Mouse (Mus musculus) gastrocnemius, adult 2 months (tissue): ENCODE data around the gene Plekhg2. TPM values are rescaled to one million over a fixed set of nuclear protein-coding genes. Genes with fewer than 3 reads are reported as not detected.

Experiments
- DNase-seq: peaks from one replicate; pipeline ENCODE4 v3.0.0; 2022
- H3K27ac ChIP-seq: fragments of 200-600 bp; 2 replicates; pipeline ENCODE4 v1.8.1; 2022; ENCODE audit warnings: mild to moderate bottlenecking
- H3K4me3 ChIP-seq: fragments of 200-600 bp; 2 replicates; pipeline ENCODE4 v1.8.1; 2022; ENCODE audit warnings: mild to moderate bottlenecking, moderate library complexity
- CTCF ChIP-seq: fragments of 200-600 bp; IDR thresholded peaks from 2 replicates; pipeline ENCODE4 v1.8.1; 2022; ENCODE audit warnings: antibody characterized with exemption, mild to moderate bottlenecking, moderate library complexity
- intact Hi-C: fragments of 180-260 bp; cut with DNase I; formaldehyde crosslinking; loops from one replicate; pipeline ENCODE4 v1.15.1; 2025
- total RNA-seq, 2 experiments: library from RNA; stranded (reverse); gene quantifications; 2 replicates each; pipeline ENCODE4 v1.2.3; 2021

Plekhg2 gene
- total RNA-seq, 2 experiments from 2014 or later = 4.0 to 7.5 TPM

DNA sequence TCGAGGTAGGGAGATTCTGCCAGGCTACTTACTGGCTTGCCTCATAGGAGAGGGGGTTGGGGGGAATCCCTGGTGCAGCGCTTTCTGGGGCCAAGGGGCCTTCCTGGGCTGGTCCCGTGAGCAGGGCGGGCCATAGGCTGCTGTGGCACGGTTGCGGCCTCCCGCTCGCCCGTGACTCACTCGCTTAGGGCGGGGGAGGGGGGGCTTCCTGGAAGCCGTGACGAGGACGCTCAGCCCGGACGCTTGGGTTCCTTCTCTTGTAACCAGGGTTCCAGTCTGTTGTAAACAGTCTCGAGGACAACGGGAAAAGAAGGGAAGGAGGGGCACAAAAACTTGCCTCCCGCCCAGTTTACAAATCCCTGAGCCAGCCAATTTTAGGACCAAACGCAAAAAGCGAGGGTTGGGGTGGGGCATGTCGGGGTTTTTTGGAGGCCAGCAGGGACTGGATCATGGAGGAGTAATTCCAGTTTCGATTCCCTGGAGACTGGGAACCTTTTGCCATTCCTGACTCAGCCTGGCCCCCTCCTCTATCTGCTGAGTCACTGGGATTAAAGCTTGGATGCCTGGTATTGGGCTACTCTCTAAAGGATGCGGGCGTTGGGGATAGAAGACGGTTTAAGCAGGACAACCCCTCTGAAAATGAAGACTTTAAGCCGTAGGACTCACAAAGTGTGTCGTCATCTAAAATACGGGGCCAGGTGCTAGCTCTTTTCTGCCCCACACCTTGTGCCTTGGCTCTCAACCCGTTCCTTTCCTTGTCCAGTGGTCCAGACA is 8.8 kb upstream of the Plekhg2 start:
- intact Hi-C loops = no loop called here
- no peak for TF ChIP-seq CTCF

GRCm38 (mm10) chr7:28380237-28381016 is 8.0 kb upstream of the Plekhg2 start, which contains the start of gene Zfp36:
Gene Zfp36, minus strand, starts transcription at chr7:28380253.
- no peak for DNase-seq
- Histone ChIP-seq H3K4me3 (peak within 1 kb of the TSS; percentile 91), H3K27ac (peak within 1 kb of the TSS; percentile 94)
- intact Hi-C loops = no loop called here
- TF ChIP-seq CTCF = no peak

More for the DNA sequence above, 8.8 kb upstream of the Plekhg2 start:
- Histone ChIP-seq H3K27ac (peak overlapping the region; percentile 94), H3K4me3 (peak overlapping the region; percentile 91)
- DNase-seq = peak; percentile 90

DNA sequence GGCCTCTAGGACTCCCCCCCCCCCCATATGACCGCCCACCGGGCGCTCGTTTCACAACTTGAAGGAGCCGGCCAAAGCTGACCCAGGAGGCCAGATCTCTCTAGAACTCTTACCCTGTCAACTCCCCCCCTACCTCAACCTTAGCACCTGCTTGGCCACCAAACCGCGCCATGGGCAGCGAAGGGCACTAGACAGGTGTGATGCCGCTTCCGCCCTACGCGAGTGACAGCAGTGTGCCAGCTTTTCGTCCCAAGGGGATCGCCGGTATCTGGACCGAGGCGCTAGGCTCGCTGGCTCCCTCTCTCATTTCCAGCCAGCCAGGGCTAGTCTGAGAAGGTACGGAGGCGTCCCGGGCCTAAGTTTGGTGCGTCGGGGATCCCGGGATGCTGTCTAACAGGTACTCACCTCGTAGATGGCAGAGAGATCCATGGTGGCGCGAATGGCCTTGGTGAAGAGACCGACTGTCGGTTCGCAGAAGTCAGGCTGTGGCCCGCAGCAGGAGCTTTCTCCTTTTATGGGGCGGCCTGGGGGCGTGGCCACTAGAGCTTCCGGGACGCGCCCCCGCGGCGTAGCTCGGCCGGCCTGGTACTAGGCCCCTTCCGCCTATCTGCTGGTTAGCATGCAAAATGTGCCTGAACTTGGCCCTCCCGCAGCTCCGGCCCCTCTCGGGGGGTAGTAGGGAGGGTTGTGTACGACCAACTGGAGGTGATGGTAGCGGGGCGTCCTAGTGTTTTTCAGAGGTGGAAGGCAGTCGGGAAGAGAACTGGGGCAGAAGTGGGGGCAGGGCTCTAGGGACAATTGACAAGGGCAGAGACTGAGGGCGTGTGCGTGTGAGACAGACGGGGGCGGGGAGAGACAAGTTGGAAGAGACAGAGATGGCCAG is 6.6 kb upstream of the Plekhg2 start:
- intact Hi-C loops = no loop called here
- no peak for TF ChIP-seq CTCF
- DNase-seq = peak; percentile 98
- Histone ChIP-seq H3K27ac (peak overlapping the region; percentile 94), H3K4me3 (peak overlapping the region; percentile 91)

DNA sequence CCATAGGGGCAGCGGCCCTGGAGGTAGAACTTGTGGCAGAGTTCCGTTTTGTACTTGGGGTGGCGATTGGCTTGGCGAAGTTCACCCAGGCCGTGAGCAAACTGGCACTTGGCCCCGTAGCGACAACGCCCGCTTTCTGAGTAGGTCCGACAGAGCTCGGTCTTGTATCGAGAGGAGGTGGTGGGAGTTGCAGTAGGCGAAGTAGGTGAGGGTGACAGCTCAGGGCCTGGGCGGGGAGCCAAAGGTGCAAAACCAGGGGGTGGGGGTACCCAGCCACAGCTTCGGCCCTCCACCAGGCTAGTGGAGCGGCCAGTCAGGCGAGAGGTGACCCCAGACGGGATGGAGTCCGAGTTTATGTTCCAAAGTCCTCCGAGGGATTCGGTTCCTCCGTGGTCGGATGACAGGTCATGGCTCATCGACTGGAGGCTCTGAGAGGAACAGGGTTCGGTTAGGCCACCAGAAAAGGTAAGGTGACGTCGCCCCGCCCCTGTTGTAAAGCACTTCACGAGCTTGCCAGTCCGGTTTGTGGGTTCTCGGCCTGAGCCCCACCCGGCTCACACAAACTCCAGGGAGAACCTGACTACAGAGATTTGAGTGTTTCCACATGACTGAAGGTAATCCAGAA is 5.8 kb upstream of the Plekhg2 start:
- intact Hi-C loops = no loop called here

GRCm38 (mm10) chr7:28377190-28378065 is 5.0 kb upstream of the Plekhg2 start:
- Histone ChIP-seq H3K27ac (peak overlapping the region; percentile 94), H3K4me3 (peak overlapping the region; percentile 91)
- no peak for DNase-seq
- no peak for TF ChIP-seq CTCF
- intact Hi-C loops = no loop called here

More for the DNA sequence above, 5.8 kb upstream of the Plekhg2 start:
- DNase-seq = peak; percentile 78
- Histone ChIP-seq H3K27ac (peak overlapping the region; percentile 94), H3K4me3 (peak overlapping the region; percentile 91)
- TF ChIP-seq CTCF = no peak

DNA sequence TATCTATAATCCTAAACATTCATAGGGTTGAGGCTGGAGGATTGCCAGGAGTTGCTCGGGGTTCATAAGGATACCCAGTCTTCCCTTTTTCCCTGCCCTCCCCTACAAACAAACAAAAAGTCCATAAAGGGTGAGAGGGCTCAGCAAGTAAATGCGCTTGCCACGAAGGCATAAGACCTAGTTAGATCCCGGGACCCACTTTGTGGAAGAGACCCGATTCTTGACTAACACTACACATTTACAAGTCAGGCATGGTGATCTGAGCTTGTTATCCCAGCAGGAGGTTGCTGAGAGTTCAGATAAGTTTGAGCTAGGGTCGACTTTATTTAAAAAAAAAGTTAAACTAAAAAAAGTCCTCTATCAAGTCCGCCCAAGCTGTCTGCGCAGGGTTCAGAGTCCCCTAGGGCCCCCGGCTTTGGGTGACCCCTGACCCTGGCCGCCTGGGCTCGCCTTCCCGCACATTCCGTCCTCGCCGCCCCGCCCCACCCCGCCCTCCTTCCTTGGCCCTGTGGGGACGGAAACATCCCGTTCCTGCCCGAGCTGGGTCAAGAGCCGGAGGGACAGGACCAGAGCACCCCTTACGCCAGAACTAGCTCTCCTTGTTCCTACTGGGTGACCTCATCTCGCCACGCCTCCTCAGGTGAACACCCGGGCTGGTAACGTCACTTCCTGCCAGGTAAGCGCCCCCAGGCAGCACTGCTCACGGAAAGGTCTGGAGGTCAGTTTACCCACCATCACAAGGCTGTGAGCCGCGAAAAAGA is 3.8 kb upstream of the Plekhg2 start:
- peak overlapping the region; percentile 94 for H3K27ac ChIP-seq
- intact Hi-C loops = no loop called here
- DNase-seq = peak; percentile 93
- peak overlapping the region; percentile 91 for H3K4me3 ChIP-seq
- TF ChIP-seq CTCF = no peak

DNA sequence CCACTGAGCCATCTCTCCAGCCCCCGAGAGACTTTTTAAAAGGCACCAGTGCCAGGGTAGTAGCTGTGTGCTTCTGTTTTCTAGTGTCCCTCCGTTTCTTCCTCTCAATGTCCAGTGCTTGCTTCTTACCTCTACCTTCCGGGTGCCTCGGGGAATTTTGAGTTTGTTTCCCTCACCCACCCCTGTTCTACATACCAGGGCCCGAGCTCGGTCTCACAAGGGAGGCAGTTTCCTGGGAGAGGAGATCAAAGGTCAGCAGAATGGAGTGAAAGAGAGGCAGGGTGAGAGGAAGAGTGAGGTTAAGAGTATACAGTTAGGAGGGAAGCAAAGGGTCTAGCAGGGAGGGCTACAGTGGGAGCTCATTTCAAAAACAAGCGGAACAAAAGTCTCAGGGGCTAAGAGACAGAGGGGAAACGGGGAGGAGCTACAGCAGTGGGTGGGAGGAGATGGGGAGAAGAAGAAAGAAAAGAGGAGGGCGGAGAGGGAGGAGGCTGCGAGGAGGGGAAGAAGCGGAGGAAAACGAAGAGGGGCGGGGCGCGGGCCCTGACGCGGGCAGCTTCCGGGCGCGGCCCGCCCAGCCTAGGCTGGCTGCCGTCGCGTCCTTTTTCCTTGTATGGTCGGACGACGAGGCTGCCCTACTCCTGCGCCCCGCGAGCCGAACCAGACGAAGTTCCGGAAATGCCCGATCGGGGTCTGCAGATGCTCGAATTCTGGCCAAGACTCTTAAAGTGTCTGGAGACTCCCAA is 3.0 kb upstream of the Plekhg2 start:
- H3K4me3 ChIP-seq = peak overlapping the region; percentile 91
- peak; percentile 96 for DNase-seq
- TF ChIP-seq CTCF = no peak
- intact Hi-C loops = no loop called here
- H3K27ac ChIP-seq = peak overlapping the region; percentile 94

GRCm38 (mm10) chr7:28374647-28375046 is 2.2 kb upstream of the Plekhg2 start:
- Histone ChIP-seq H3K27ac (peak overlapping the region; percentile 94), H3K4me3 (peak overlapping the region; percentile 91; the same call in 1 of the 2 replicates)
- TF ChIP-seq CTCF = no peak
- intact Hi-C loops = no loop called here
- no peak for DNase-seq

DNA sequence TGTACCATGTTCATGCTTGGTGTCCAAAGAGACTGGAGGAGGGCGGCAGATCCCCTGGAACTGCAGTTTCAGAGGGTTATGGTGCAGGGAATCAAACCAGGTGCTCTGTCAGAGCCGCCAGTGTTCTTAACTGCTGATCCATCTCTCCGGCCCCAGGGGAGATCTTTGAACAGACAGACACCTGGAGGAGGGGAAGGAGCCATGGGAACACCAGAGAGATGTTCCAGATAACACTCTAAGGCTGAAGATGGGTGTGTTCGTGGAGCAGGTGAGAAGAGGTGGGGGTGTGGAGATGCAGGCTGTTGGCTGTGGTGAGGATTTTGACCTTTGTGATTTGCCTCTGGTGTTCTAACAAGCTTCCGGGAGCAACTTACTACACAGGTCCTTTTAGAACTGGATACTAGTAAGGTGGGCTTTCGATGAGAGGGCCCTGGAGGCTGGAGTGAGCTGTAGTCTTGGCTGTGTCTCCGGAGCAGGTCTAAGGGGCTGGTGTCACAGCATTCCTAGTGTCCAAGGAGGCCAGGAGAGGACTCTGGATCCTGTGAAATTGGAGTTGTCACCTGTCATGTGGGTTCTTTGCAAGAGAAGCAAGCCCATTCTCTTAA is 1.6 kb upstream of the Plekhg2 start:
- H3K4me3 ChIP-seq = no peak overlapping the region
- intact Hi-C loops = loop anchor here (1.0 kb wide), 1 partner anchor 12 kb away; no protein-coding TSS in a partner anchor
- no peak for TF ChIP-seq CTCF

More for the DNA sequence above, 1.6 kb upstream of the Plekhg2 start:
- DNase-seq = no peak
- peak overlapping the region; percentile 94 for H3K27ac ChIP-seq
